28 mouse cellular contexts compared by ENCODE assay signal in the genomic region with DNA sequence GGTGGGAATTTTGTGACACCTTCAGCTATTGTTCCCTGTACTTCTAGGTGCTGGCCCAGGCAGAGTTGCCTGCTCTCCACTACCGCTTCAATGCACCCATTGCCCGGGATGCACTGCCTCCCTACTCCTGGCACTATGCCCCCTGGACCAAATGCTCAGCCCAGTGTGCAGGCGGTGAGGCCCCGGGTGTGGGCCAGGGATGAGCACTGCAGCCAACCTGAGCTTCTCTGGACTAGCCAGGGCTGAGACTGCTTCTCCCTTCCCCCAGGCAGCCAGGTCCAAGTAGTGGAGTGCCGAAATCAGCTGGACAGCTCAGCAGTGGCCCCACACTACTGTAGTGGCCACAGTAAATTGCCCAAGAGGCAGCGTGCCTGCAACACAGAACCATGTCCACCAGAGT. TPM values are rescaled to one million over a fixed set of nuclear protein-coding genes. Genes with fewer than 3 reads are reported as not detected.
A peak's percentile ranks its signal among the peaks of the same experiment; 100 is the strongest.
DNase-seq lines count a peak whose midpoint lies in the region; ATAC-seq and TF ChIP-seq lines count a peak whose summit lies in the region.
"Had no signal": no experiment of that assay in that cellular context is flagged by ENCODE, and none has a peak within 500 bp of the region (broad histone marks: within the 10 kb centered on the region; RNA-seq: fewer than 3 reads in every experiment).

No protein-coding gene starts in this region.

- intact Hi-C loops in left cerebral cortex, postnatal 36 days (cut with DNase I), result no loop called here

- peaks cover 33% of the 10 kb centered on the region for H3K36me3 ChIP-seq in hindbrain, embryonic 15.5 days
- H3K36me3 ChIP-seq in hindbrain, embryonic 14.5 days (replicated peaks; ENCODE audit: control insufficient read depth, insufficient read depth), result peaks cover 67% of the 10 kb centered on the region

- no peak for TF ChIP-seq CTCF in cerebellum, adult 2 months (IDR thresholded peaks at IDR 0.05; ENCODE audit: borderline replicate concordance, insufficient read depth, low read depth, low read length)

- DNase-seq in hindbrain, embryonic 14.5 days (ENCODE audit: low spot score), result no peak
- DNase-seq in cerebellum, adult 11 months, result peak; percentile 89
- peak; percentile 91 to 97 for DNase-seq in cerebellum, adult 2 months
- peak; percentile 79 to 88 for DNase-seq in cerebellum, postnatal 14 days
- no peak for DNase-seq in left cerebral cortex, postnatal 36 days (ENCODE audit: low spot score in 2 of 2)
- DNase-seq: adrenal gland, postnatal 14 days; gastrocnemius, postnatal 10 days; kidney, postnatal 25 days; left cerebral cortex, postnatal 4 days; liver, embryonic 13.5 days; lung, adult 18-20 months; lung, postnatal 4 days; right cerebral cortex, postnatal 4 days; thymus, adult 18-20 months; thymus, postnatal 36 days had no signal

- H3K9ac ChIP-seq in hindbrain, embryonic 15.5 days, result no peak overlapping the region
- H3K9ac ChIP-seq in hindbrain, embryonic 14.5 days, result no peak overlapping the region
- H3K9ac ChIP-seq: embryonic facial prominence, embryonic 12.5 days; heart, embryonic 15.5 days; liver, embryonic 13.5 days; neural tube, embryonic 13.5 days had no signal

- H3K4me1 ChIP-seq in hindbrain, embryonic 15.5 days (replicated peaks), result no peaks in the 10 kb centered on the region
- H3K4me1 ChIP-seq in hindbrain, embryonic 14.5 days (replicated peaks; ENCODE audit: control insufficient read depth, insufficient read depth, low read length), result no peaks in the 10 kb centered on the region
- peaks cover 32% of the 10 kb centered on the region for H3K4me1 ChIP-seq in cerebellum, adult 2 months (ENCODE audit: control insufficient read depth, insufficient read depth, low read length)
- H3K4me1 ChIP-seq: embryonic facial prominence, embryonic 12.5 days; forebrain, embryonic 10.5 days; heart, embryonic 15.5 days; liver, embryonic 13.5 days; neural tube, embryonic 13.5 days had no signal

- H3K9me3 ChIP-seq in hindbrain, embryonic 15.5 days, result no peaks in the 10 kb centered on the region
- no peaks in the 10 kb centered on the region for H3K9me3 ChIP-seq in hindbrain, embryonic 14.5 days (ENCODE audit: control insufficient read depth, low read length)
- H3K9me3 ChIP-seq: embryonic facial prominence, embryonic 12.5 days; forebrain, embryonic 10.5 days; heart, embryonic 15.5 days; liver, embryonic 13.5 days; megakaryocyte, embryonic 14.5 days; neural tube, embryonic 13.5 days had no signal

- WGBS in hindbrain, embryonic 15.5 days, result 96% methylated on average over 6 of the region's 6 CpGs
- WGBS in hindbrain, embryonic 14.5 days, result 92% methylated on average over 6 of the region's 6 CpGs
- WGBS in cerebellum, adult 2 months, result 15% methylated on average over 6 of the region's 6 CpGs

- no peaks in the 10 kb centered on the region for H3K27me3 ChIP-seq in hindbrain, embryonic 15.5 days
- H3K27me3 ChIP-seq in hindbrain, embryonic 14.5 days (ENCODE audit: control insufficient read depth, insufficient read depth, low read length), result no peaks in the 10 kb centered on the region
- H3K27me3 ChIP-seq in cerebellum, adult 2 months (ENCODE audit: control insufficient read depth, insufficient read depth, low read length), result no peaks in the 10 kb centered on the region
- H3K27me3 ChIP-seq: embryonic facial prominence, embryonic 12.5 days; heart, embryonic 15.5 days; liver, embryonic 13.5 days; neural tube, embryonic 13.5 days had no signal

- H3K27ac ChIP-seq in hindbrain, embryonic 15.5 days (replicated peaks), result no peak overlapping the region
- H3K27ac ChIP-seq in hindbrain, embryonic 14.5 days, result no peak overlapping the region
- H3K27ac ChIP-seq in cerebellum, adult 2 months (ENCODE audit: insufficient read depth, low read length), result peak overlapping the region; percentile 5
- H3K27ac ChIP-seq: embryonic facial prominence, embryonic 12.5 days; forebrain, embryonic 10.5 days; heart, embryonic 15.5 days; liver, embryonic 13.5 days; neural tube, embryonic 13.5 days; stomach, postnatal 0 days had no signal

- TF ChIP-seq POLR2A in cerebellum, adult 2 months (IDR thresholded peaks at IDR 0.05; ENCODE audit: borderline replicate concordance, insufficient read depth, low read length), result no peak

- ATAC-seq in hindbrain, embryonic 15.5 days (ENCODE audit: low FRiP score, low read depth), result 0 out of 2 replicates have a peak, but pooled peaks have one; percentile 8
- no peak for ATAC-seq in hindbrain, embryonic 14.5 days (ENCODE audit: low FRiP score)
- ATAC-seq in megakaryocyte-erythroid progenitor cell, adult 5-6 weeks (replicated peaks; ENCODE audit: low FRiP score, low TSS enrichment, poor library complexity, severe bottlenecking), result no peak
- ATAC-seq: CD4-positive, CD25-positive, alpha-beta regulatory T cell, adult 4 months; forebrain, embryonic 16.5 days; intestine, postnatal 0 days; midbrain, embryonic 16.5 days had no signal

- no peak overlapping the region for H3K4me3 ChIP-seq in hindbrain, embryonic 15.5 days
- H3K4me3 ChIP-seq in hindbrain, embryonic 14.5 days (replicated peaks; ENCODE audit: low read length), result no peak overlapping the region
- H3K4me3 ChIP-seq in cerebellum, adult 2 months (replicated peaks; ENCODE audit: insufficient read depth, low read depth, low read length), result no peak overlapping the region
- H3K4me3 ChIP-seq: embryonic facial prominence, embryonic 12.5 days; forebrain, embryonic 10.5 days; heart, embryonic 15.5 days; liver, embryonic 13.5 days; megakaryocyte, embryonic 14.5 days; myocyte; neural tube, embryonic 13.5 days had no signal

- no peak overlapping the region for H3K4me2 ChIP-seq in hindbrain, embryonic 15.5 days
- no peak overlapping the region for H3K4me2 ChIP-seq in hindbrain, embryonic 14.5 days (replicated peaks)
- H3K4me2 ChIP-seq: embryonic facial prominence, embryonic 12.5 days; heart, embryonic 15.5 days; liver, embryonic 13.5 days; neural tube, embryonic 13.5 days had no signal

RNA-seq across cellular contexts. Expression of gene Myo1f, which starts 6.3 kb away (rescaled TPM):
- 1.6 and 2.3 TPM in 2 replicates for polyA plus RNA-seq in hindbrain, embryonic 15.5 days (2015; fragmentation: Nextera tagmentation; extraction: Ambion mirVana)
- polyA plus RNA-seq in hindbrain, embryonic 14.5 days (2014; fragmentation: Nextera tagmentation; extraction: Ambion mirVana), result 1.7 and 2.0 TPM in 2 replicates
- polyA plus RNA-seq in cerebellum, adult 2 months (2012; rRNA removed), result 0.86 and 1.0 TPM in 2 replicates
- 1.0 and 6.1 TPM in 2 replicates for total RNA-seq in megakaryocyte-erythroid progenitor cell, adult 5-6 weeks (2014; fragmentation: Nextera tagmentation)
- total RNA-seq in megakaryocyte-erythroid progenitor cell, adult 5-6 weeks (2017), result 5.6 and 20.0 TPM in 2 replicates
- total RNA-seq in left cerebral cortex, postnatal 36 days (2021), result 1 to 10 TPM; 1.8 to 2.5 TPM
- polyA plus RNA-seq: myocyte had no signal

RNA-seq across cellular contexts. Expression of gene Adamts10, which starts 25.2 kb away (rescaled TPM):
- 60.6 and 60.7 TPM in 2 replicates for polyA plus RNA-seq in hindbrain, embryonic 15.5 days (2015; fragmentation: Nextera tagmentation; extraction: Ambion mirVana)
- 47.7 and 59.0 TPM in 2 replicates for polyA plus RNA-seq in hindbrain, embryonic 14.5 days (2014; fragmentation: Nextera tagmentation; extraction: Ambion mirVana)
- 205 and 251 TPM in 2 replicates for polyA plus RNA-seq in cerebellum, adult 2 months (2012; rRNA removed)
- total RNA-seq in megakaryocyte-erythroid progenitor cell, adult 5-6 weeks (2014; fragmentation: Nextera tagmentation), result 13.2 and 22.8 TPM in 2 replicates
- 5.4 and 6.6 TPM in 2 replicates for total RNA-seq in megakaryocyte-erythroid progenitor cell, adult 5-6 weeks (2017)
- total RNA-seq in left cerebral cortex, postnatal 36 days (2021), result 10 to 100 TPM; 19.9 to 36.9 TPM

Comparison
In these comparisons a context has a peak if more than half of its experiments do, and no peak if none do; other contexts are left out.
1. DNase-seq: peak in cerebellum, adult 11 months (single experiment), cerebellum, adult 2 months (2 of 2) and cerebellum, postnatal 14 days (2 of 2); none in hindbrain, embryonic 14.5 days (single experiment) and left cerebral cortex, postnatal 36 days (0 of 2).